In the genomic region with DNA sequence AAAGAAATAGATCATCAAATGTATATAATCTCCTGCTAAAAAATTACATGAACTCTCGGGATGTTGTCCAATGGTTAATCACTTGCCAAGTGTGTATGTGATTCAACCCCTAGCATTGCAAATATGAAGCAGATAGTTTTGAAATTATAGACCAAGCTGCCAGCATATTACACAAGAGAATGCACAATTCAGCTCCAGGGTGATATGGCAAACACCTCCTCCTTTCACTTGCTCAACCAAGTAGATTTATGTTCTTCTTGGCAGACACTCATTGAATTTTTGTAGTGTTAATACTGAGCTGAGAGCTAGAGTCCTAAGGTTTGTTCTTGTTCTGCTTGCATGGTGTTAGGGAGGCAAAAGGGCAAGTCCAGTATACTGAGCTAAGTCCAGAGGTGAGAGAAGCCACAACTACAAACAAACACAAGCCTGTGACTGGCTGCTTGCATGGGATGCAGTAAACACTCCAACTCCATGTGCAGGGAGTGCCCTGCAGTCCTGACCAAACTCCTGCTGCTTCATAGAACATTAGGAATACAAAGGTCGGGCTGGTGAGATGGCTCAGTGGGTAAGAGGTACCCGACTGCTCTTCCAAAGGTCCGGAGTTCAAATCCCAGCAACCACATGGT, we compare ENCODE assay signal across 18 mouse cellular contexts. TPM values are rescaled to one million over a fixed set of nuclear protein-coding genes. Genes with fewer than 3 reads are reported as not detected.
DNase-seq lines count a peak whose midpoint lies in the region; ATAC-seq and TF ChIP-seq lines count a peak whose summit lies in the region.
"Had no signal": no experiment of that assay in that cellular context is flagged by ENCODE, and none has a peak within 500 bp of the region (broad histone marks: within the 10 kb centered on the region; RNA-seq: fewer than 3 reads in every experiment).

No protein-coding gene starts in this region.

- peak; percentile 38 for ATAC-seq in lung, postnatal 0 days
- ATAC-seq in kidney, postnatal 0 days (replicated peaks; ENCODE audit: low FRiP score, low read depth), result peak; percentile 95
- ATAC-seq in erythroid progenitor cell, adult 5-6 weeks (replicated peaks; ENCODE audit: low FRiP score, poor library complexity, severe bottlenecking), result no peak
- ATAC-seq: hindbrain, postnatal 0 days had no signal

- H3K9me3 ChIP-seq in lung, postnatal 0 days (ENCODE audit: low read length), result no peaks in the 10 kb centered on the region
- H3K9me3 ChIP-seq in kidney, postnatal 0 days (replicated peaks; ENCODE audit: low read length), result no peaks in the 10 kb centered on the region
- H3K9me3 ChIP-seq: embryonic facial prominence, embryonic 12.5 days; forebrain, embryonic 12.5 days; limb, embryonic 12.5 days; midbrain, embryonic 10.5 days had no signal

- H3K27me3 ChIP-seq in lung, postnatal 0 days (replicated peaks; ENCODE audit: insufficient read depth, low read length), result no peaks in the 10 kb centered on the region
- H3K27me3 ChIP-seq in kidney, postnatal 0 days (ENCODE audit: insufficient read depth, low read length), result no peaks in the 10 kb centered on the region
- H3K27me3 ChIP-seq: embryonic facial prominence, embryonic 12.5 days; forebrain, embryonic 12.5 days; limb, embryonic 12.5 days had no signal

- H3K9ac ChIP-seq in lung, postnatal 0 days (replicated peaks; ENCODE audit: low read depth), result no peak overlapping the region
- H3K9ac ChIP-seq in kidney, postnatal 0 days (ENCODE audit: low read depth, low read length), result no peak overlapping the region
- H3K9ac ChIP-seq: embryonic facial prominence, embryonic 12.5 days; forebrain, embryonic 12.5 days; limb, embryonic 12.5 days had no signal

- no peaks in the 10 kb centered on the region for H3K4me1 ChIP-seq in lung, postnatal 0 days (ENCODE audit: insufficient read depth, low read depth, low read length)
- H3K4me1 ChIP-seq in kidney, postnatal 0 days (replicated peaks; ENCODE audit: insufficient read depth, low read length), result no peaks in the 10 kb centered on the region
- H3K4me1 ChIP-seq: embryonic facial prominence, embryonic 12.5 days; forebrain, embryonic 12.5 days; limb, embryonic 12.5 days; midbrain, embryonic 10.5 days had no signal

- TF ChIP-seq CTCF in lung, postnatal 0 days (IDR thresholded peaks at IDR 0.05), result no peak
- no peak for TF ChIP-seq CTCF in kidney, postnatal 0 days (IDR thresholded peaks at IDR 0.05; ENCODE audit: low read depth)

- intact Hi-C loops in heart, postnatal 14 days (cut with DNase I), result no loop called here

- DNase-seq in lung, postnatal 0 days (ENCODE audit: low spot score), result peak; percentile 72
- DNase-seq in lung, adult 18-20 months, result no peak
- peak; percentile 99 for DNase-seq in gonadal fat pad, adult 2 months (ENCODE audit: low read depth)
- DNase-seq in kidney, postnatal 0 days (ENCODE audit: low spot score), result peak; percentile 21
- DNase-seq in cerebellum, adult 18-20 months, result no peak
- DNase-seq in heart, postnatal 14 days, result no peak
- DNase-seq: heart, adult 18-20 months; heart, postnatal 36 days; lung, postnatal 10 days had no signal

- H3K27ac ChIP-seq in lung, postnatal 0 days (ENCODE audit: low read length), result no peak overlapping the region
- H3K27ac ChIP-seq in kidney, postnatal 0 days, result no peak overlapping the region
- H3K27ac ChIP-seq: embryonic facial prominence, embryonic 12.5 days; forebrain, embryonic 12.5 days; hindbrain, postnatal 0 days; limb, embryonic 12.5 days; midbrain, embryonic 10.5 days had no signal

- no peak overlapping the region for H3K4me3 ChIP-seq in lung, postnatal 0 days (ENCODE audit: low read depth, low read length)
- no peak overlapping the region for H3K4me3 ChIP-seq in kidney, postnatal 0 days (replicated peaks; ENCODE audit: low read depth, low read length)
- H3K4me3 ChIP-seq: embryonic facial prominence, embryonic 12.5 days; forebrain, embryonic 12.5 days; limb, embryonic 12.5 days; midbrain, embryonic 10.5 days had no signal

- H3K4me2 ChIP-seq in lung, postnatal 0 days (replicated peaks; ENCODE audit: low read depth, low read length), result no peak overlapping the region
- H3K4me2 ChIP-seq in kidney, postnatal 0 days (ENCODE audit: low read length), result no peak overlapping the region
- H3K4me2 ChIP-seq: embryonic facial prominence, embryonic 12.5 days; forebrain, embryonic 12.5 days; limb, embryonic 12.5 days had no signal

- no peaks in the 10 kb centered on the region for H3K36me3 ChIP-seq in lung, postnatal 0 days (ENCODE audit: insufficient read depth, low read length)
- H3K36me3 ChIP-seq in kidney, postnatal 0 days (ENCODE audit: insufficient read depth, low read length), result no peaks in the 10 kb centered on the region
- H3K36me3 ChIP-seq: embryonic facial prominence, embryonic 12.5 days; forebrain, embryonic 12.5 days; limb, embryonic 12.5 days; midbrain, embryonic 10.5 days had no signal

- 60% methylated on average over 4 of the region's 4 CpGs for WGBS in lung, postnatal 0 days
- WGBS in kidney, postnatal 0 days, result 77% methylated on average over 4 of the region's 4 CpGs

- TF ChIP-seq EP300 in lung, postnatal 0 days (IDR thresholded peaks at IDR 0.05), result no peak

RNA-seq across cellular contexts. Expression of a gene that starts 21.6 kb away (rescaled TPM):
- polyA plus RNA-seq in lung, postnatal 0 days (2015; fragmentation: Nextera tagmentation; extraction: Ambion mirVana), result 0.11 and 0.40 TPM in 2 replicates
- polyA plus RNA-seq in gonadal fat pad, adult 2 months (2012; rRNA removed), result 0.85 and 1.00 TPM in 2 replicates
- polyA plus RNA-seq in kidney, postnatal 0 days (2015; fragmentation: Nextera tagmentation; extraction: Ambion mirVana), result 0.22 and 0.52 TPM in 2 replicates
- total RNA-seq in heart, postnatal 14 days (2021), result not detected
- not detected in 2 replicates for total RNA-seq in erythroid progenitor cell, adult 5-6 weeks (2015; ENCODE audit: low replicate concordance)
- total RNA-seq in erythroid progenitor cell, adult 5-6 weeks (2017; ENCODE audit: low replicate concordance), result not detected in 2 replicates
- total RNA-seq: adrenal gland, postnatal 36 days; CH12.LX; heart, adult 18-20 months; heart, postnatal 36 days; neutrophil, adult 5-6 weeks had no signal
- polyA plus RNA-seq: embryonic facial prominence, embryonic 12.5 days had no signal

RNA-seq across cellular contexts. Expression of a gene that starts 21.8 kb away (rescaled TPM):
- 8.4 and 8.9 TPM in 2 replicates for polyA plus RNA-seq in lung, postnatal 0 days (2015; fragmentation: Nextera tagmentation; extraction: Ambion mirVana)
- polyA plus RNA-seq in gonadal fat pad, adult 2 months (2012; rRNA removed), result 37.0 and 45.4 TPM in 2 replicates
- polyA plus RNA-seq in kidney, postnatal 0 days (2015; fragmentation: Nextera tagmentation; extraction: Ambion mirVana), result 9.7 and 10.1 TPM in 2 replicates
- total RNA-seq in heart, postnatal 14 days (2021), result 10 to 100 TPM; 24.1 to 24.8 TPM
- 226 and 240 TPM in 2 replicates for total RNA-seq in erythroid progenitor cell, adult 5-6 weeks (2015; ENCODE audit: low replicate concordance)
- total RNA-seq in erythroid progenitor cell, adult 5-6 weeks (2017; ENCODE audit: low replicate concordance), result 362 and 391 TPM in 2 replicates

RNA-seq across cellular contexts. Expression of a gene that starts 30.3 kb away (rescaled TPM):
- 69.7 and 73.9 TPM in 2 replicates for polyA plus RNA-seq in lung, postnatal 0 days (2015; fragmentation: Nextera tagmentation; extraction: Ambion mirVana)
- 27.7 and 34.4 TPM in 2 replicates for polyA plus RNA-seq in gonadal fat pad, adult 2 months (2012; rRNA removed)
- polyA plus RNA-seq in kidney, postnatal 0 days (2015; fragmentation: Nextera tagmentation; extraction: Ambion mirVana), result 174 and 177 TPM in 2 replicates
- total RNA-seq in heart, postnatal 14 days (2021), result 10 to 100 TPM; 78.8 to 94.3 TPM
- 46.9 and 103 TPM in 2 replicates for total RNA-seq in erythroid progenitor cell, adult 5-6 weeks (2015; ENCODE audit: low replicate concordance)
- 43.6 and 67.9 TPM in 2 replicates for total RNA-seq in erythroid progenitor cell, adult 5-6 weeks (2017; ENCODE audit: low replicate concordance)

Comparison
In these comparisons a context has a peak if more than half of its experiments do, and no peak if none do; other contexts are left out.
1. DNase-seq: peak in lung, postnatal 0 days (single experiment), gonadal fat pad, adult 2 months (single experiment) and kidney, postnatal 0 days (single experiment); none in lung, adult 18-20 months (0 of 2), cerebellum, adult 18-20 months (0 of 2) and heart, postnatal 14 days (0 of 2).